Mouse (Mus musculus) lung, adult 2 months (tissue): ENCODE data around the gene Gm7356. TPM values are rescaled to one million over a fixed set of nuclear protein-coding genes. Genes with fewer than 3 reads are reported as not detected.
"Not testable (repeated sequence)": the region's sequence is repeated elsewhere in the genome, so short reads cannot be mapped to it uniquely, and the experiment has no call there.

Source experiments
- DNase-seq: peaks from one replicate; pipeline ENCODE4 v3.0.0; 2022
- H3K4me1 ChIP-seq: fragments of 200-500 bp; 2 replicates; pipeline ENCODE4 v1.6.1; 2011; ENCODE audit warnings: low read length; ENCODE audit not compliant: control insufficient read depth, insufficient read depth
- H3K4me3 ChIP-seq: fragments of 200-500 bp; replicated peaks from 2 replicates; pipeline ENCODE3; 2011; ENCODE audit warnings: low read depth, mild to moderate bottlenecking, control low read depth, low read length; ENCODE audit errors: extremely low read depth
- CTCF ChIP-seq: fragments of 200-500 bp; IDR thresholded peaks from 2 replicates; pipeline ENCODE4 v1.5.1; 2011; ENCODE audit warnings: mild to moderate bottlenecking, low read length, control low read depth; ENCODE audit not compliant: insufficient read depth
- POLR2A ChIP-seq: fragments of 200-500 bp; IDR thresholded peaks from 2 replicates; pipeline ENCODE4 v1.6.1; 2011; ENCODE audit warnings: low read depth, mild to moderate bottlenecking, control low read depth, low read length, borderline replicate concordance; ENCODE audit errors: extremely low read depth
- WGBS: fragments of 180-500 bp; shearing (Covaris S2); methylation state at CpG from one replicate; pipeline ENCODE4 v1.1.7; 2018; 5-methylcytosine and 5-hydroxymethylcytosine counted together
- polyA plus RNA-seq: library from polyadenylated mRNA; depleted of rRNA; stranded (reverse); fragments of >200 nt; gene quantifications from 2 replicates; pipeline ENCODE4 v1.2.3, GENCODE M21; 2012; rRNA removed

Gm7356 gene
- polyA plus RNA-seq = not detected in 2 replicates

DNA sequence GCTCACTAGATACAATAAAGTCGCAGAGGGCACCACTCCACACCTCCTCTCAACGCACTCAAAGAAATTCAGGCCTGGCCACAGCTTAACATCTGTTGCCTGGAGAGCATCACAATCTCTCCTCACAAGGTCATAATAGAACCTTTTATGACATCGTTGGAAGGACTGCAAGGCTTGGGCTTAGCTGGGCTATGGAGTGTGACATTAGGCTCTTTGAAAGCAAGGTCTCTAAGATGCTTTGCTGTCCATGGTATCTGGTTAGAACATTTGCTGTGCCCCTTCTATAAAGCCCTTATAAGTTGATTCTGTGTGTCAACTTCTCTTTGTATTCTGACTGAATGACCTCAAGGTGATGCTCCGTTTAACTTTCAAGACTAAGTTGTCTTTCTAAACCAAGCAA is at the start of gene Gm7356:
Gene Gm7356, minus strand, starts transcription at position 101 of the 400 bp plus-strand sequence.
- WGBS = 80% methylated on average over 4 of the region's 4 CpGs
- not testable (repeated sequence) for H3K4me3 ChIP-seq, H3K4me1 ChIP-seq, DNase-seq

DNA sequence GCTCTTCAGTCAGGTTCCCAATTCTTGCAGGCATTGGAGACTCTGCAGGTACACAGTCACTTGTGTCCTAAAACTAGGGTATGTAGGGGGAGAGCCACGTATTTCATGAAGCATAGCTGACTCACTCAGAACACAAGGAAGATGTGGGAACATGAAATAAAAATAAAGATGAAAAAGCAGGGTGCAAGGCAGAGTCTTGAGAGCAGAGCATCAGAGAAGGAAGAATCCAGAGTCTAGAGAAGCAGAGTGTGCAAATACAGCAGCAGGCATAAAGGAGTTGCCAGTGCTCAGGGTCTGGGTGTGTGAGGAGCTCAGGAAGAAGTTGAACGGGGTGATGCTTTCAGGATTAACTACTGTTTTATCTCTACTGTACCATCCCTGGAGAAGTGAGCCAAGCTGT is 38.4 kb upstream of the Gm7356 start:
- 50% methylated on average over 1 of the region's 2 CpGs for WGBS
- not testable (repeated sequence) for H3K4me3 ChIP-seq, DNase-seq, H3K4me1 ChIP-seq

DNA sequence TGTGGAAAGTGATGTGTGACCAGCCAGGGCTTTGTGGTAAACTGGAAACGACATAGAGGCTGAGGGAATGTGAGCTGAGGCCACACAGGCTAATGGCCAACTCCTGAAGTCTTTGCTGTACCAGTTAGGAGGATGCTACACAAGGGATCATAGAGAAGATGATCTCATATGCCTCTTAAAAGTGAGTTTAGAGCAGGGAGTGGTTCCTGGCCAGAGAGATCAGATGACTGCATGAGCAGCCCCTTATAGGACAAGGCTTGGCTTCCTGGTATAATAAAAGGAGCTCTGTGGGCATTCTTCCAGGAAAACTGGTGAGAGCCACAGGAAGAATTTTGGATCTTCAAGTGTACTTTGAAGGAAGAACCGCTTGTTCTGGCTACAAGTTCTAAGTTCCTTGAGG is 33.5 kb upstream of the Gm7356 start:
- H3K4me3 ChIP-seq, H3K4me1 ChIP-seq, DNase-seq: not testable (repeated sequence)
- WGBS = 33% methylated on average over 1 of the region's 2 CpGs

DNA sequence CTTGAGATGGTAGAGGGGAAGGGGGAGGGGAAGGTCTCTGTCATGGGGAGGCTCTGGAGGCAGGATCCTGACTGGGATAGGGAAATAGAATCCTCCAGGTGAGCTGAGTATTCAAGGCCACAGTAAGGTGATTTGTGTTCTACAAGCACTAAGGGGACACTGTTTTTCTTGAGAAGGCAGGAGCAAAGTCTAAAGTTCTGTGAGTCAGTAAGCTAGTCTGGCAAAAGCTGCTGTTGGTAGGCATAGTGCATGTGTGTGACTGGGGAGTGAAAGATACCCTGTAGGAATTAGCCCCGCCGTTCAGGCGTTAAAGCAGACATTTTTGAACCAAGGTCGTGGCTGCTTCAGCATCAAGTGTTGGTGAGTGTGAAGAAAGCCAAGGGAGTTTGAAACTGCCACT is 32.6 kb upstream of the Gm7356 start:
- DNase-seq, H3K4me3 ChIP-seq, H3K4me1 ChIP-seq: not testable (repeated sequence)
- 53% methylated on average over 4 of the region's 4 CpGs for WGBS

DNA sequence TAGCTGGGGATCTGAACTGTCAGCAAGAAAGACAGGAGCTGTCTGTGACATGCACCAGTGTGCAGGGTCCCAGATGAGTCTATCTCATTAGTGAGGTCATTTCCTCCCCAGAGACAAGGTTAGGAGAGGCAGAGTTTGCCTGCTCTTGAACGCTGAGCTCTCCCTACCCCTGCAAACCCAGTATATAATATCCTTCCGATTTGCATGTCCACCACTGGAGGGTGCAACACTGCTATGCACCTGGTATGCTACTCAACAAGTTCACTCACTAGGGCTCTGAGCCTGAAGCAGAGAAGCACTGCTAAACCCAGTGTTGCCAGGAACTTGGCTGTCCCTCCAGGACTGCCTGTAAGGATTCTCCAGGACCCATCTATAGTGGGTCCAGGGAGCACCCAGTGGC is 10.1 kb downstream of the Gm7356 start:
- not testable (repeated sequence) for H3K4me3 ChIP-seq
- WGBS = 32% methylated on average over 2 of the region's 2 CpGs

DNA sequence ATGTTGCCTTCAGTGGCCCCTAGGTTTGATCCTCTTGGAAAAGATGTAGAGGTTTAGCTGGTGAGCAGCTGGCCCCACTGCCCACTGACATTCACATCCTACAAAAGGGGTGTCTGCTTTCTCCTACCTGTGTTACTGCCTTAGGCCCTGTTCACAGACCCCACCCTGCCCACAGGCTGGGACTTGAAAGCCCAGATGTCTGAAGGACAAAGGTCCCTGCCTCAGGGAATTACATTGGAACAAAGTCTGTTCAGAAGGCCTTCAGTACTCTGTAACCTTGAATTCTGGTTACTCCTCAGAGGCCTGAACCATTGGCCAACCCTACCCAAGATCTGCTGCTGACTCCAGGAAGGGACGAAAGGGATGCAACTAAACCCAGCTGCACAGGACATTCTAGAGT is 15.8 kb downstream of the Gm7356 start:
- no peaks in the 10 kb centered on the region for H3K4me1 ChIP-seq
- no peak for DNase-seq
- TF ChIP-seq CTCF = no peak
- no peak for TF ChIP-seq POLR2A
- no peak overlapping the region for H3K4me3 ChIP-seq
- 74% methylated on average over 1 of the region's 1 CpGs for WGBS

More for the DNA sequence above, 10.1 kb downstream of the Gm7356 start:
- DNase-seq, H3K4me1 ChIP-seq: not testable (repeated sequence)

DNA sequence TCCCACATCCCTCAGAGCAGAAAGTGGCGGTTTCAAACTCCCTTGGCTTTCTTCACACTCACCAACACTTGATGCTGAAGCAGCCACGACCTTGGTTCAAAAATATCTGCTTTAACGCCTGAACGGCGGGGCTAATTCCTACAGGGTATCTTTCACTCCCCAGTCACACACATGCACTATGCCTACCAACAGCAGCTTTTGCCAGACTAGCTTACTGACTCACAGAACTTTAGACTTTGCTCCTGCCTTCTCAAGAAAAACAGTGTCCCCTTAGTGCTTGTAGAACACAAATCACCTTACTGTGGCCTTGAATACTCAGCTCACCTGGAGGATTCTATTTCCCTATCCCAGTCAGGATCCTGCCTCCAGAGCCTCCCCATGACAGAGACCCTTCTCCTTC is 32.7 kb downstream of the Gm7356 start:
- not testable (repeated sequence) for H3K4me3 ChIP-seq, DNase-seq, H3K4me1 ChIP-seq
- 82% methylated on average over 4 of the region's 5 CpGs for WGBS

DNA sequence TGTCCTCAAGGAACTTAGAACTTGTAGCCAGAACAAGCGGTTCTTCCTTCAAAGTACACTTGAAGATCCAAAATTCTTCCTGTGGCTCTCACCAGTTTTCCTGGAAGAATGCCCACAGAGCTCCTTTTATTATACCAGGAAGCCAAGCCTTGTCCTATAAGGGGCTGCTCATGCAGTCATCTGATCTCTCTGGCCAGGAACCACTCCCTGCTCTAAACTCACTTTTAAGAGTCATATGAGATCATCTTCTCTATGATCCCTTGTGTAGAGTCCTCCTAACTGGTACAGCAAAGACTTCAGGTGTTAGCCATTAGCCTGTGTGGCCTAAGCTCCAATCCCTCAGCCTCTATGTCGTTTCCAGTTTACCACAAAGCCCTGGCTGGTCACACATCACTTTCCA is 33.6 kb downstream of the Gm7356 start:
- H3K4me1 ChIP-seq, DNase-seq, H3K4me3 ChIP-seq: not testable (repeated sequence)
- 42% methylated on average over 1 of the region's 2 CpGs for WGBS

DNA sequence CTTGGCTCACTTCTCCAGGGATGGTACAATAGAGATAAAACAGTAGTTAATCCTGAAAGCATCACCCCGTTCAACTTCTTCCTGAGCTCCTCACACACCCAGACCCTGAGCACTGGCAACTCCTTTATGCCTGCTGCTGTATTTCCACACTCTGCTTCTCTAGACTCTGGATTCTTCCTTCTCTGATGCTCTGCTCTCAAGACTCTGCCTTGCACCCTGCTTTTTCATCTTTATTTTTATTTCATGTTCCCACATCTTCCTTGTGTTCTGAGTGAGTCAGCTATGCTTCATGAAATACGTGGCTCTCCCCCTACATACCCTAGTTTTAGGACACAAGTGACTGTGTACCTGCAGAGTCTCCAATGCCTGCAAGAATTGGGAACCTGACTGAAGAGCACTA is 38.5 kb downstream of the Gm7356 start:
- WGBS = 45% methylated on average over 1 of the region's 2 CpGs
- not testable (repeated sequence) for DNase-seq, H3K4me3 ChIP-seq, H3K4me1 ChIP-seq

DNA sequence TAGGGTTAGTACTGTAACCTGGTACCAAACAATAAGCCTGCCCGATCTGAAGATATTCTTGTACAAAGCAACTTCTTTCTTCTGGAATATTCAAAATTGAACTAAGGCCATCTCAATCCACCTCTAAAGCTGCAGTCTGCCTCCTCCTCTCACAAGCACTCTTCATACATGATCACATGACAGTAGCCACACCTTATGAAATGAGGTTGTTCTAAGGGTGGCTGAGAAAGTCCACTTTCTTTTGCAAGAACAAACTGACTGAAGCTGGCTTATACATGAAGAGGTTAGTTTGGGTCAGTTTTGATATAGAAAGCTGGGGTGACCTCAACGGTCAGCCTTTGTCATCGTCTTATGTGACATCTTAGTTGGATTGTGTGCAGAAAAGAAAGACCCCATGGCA is 41.3 kb downstream of the Gm7356 start:
- not testable (repeated sequence) for H3K4me1 ChIP-seq, H3K4me3 ChIP-seq, DNase-seq
- 87% methylated on average over 3 of the region's 3 CpGs for WGBS

DNA sequence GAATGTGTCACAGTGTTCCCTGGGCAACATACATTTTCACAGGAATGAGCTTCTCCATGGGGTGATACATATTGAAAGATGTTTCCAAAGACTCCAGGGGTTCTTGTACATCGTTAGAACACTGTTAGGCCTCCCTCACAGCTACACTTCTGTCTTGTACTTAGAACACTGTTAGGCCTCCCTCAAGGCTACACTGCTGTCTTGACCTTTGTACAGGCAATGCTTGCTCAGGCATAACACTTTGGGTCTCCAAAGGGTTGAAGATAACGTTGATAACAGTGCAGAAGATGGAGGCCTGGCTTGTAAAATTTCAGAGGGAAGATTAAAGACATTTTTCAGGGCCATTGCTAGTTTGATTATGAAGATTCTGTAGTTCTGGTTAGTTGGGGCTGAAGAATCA is 45.4 kb downstream of the Gm7356 start:
- H3K4me1 ChIP-seq, DNase-seq, H3K4me3 ChIP-seq: not testable (repeated sequence)
- WGBS = 44% methylated on average over 1 of the region's 2 CpGs

DNA sequence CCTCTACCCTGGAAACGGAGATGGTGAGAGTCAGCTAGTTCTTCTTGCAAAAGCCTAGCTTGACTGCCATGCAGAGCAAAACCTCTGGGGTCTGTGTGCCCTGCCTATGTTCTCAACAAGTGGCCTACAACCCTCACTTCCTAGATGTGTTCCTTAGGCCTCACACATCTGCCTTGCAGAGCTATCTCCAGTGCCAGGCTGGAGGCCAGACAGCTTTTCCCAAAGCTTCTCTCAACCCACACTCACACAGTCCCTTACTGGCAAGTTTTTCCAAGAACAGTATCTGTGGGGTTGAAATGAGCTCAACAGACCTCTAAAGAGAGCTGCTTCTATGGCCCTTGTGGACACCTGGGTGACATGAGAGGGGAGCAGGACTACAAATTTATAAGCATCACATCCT is 51.9 kb downstream of the Gm7356 start:
- 85% methylated on average over 1 of the region's 1 CpGs for WGBS
- not testable (repeated sequence) for H3K4me3 ChIP-seq, DNase-seq, H3K4me1 ChIP-seq

Other genes with a start within 250 kb of the Gm7356 start
- gene Afdn, start 243.2 kb downstream of the Gm7356 start, polyA plus RNA-seq = 52.2 and 78.2 TPM in 2 replicates
- gene Tcte2, start 241.9 kb downstream of the Gm7356 start, polyA plus RNA-seq = 6.2 and 8.1 TPM in 2 replicates
- 0.07 TPM in 1 of 2 replicates, not detected in the other for gene Gm7168, start 55.3 kb downstream of the Gm7356 start, polyA plus RNA-seq
- gene Gm7358, start 55.8 kb upstream of the Gm7356 start, polyA plus RNA-seq = not detected in 2 replicates
- 3.0 and 3.3 TPM in 2 replicates for gene Dact2, start 200.6 kb upstream of the Gm7356 start, polyA plus RNA-seq